Mouse (Mus musculus): ENCODE results near the gene Fut2. TPM values are rescaled to one million over a fixed set of nuclear protein-coding genes. Genes with fewer than 3 reads are reported as not detected.

Fut2 gene
- polyA plus RNA-seq, 1 experiment from 2014 or later: 0.10 TPM

GRCm38 (mm10) chr7:45704046-45704559, 37.9 kb upstream of the Fut2 start:
- Histone ChIP-seq H3K9ac (replicated peaks; ENCODE audit: low read depth, low read length) (peak overlapping the region; percentile 47), H3K9me3 (ENCODE audit: control insufficient read depth, low read length) (no peaks in the 10 kb centered on the region), H3K27me3 (replicated peaks; ENCODE audit: control insufficient read depth, insufficient read depth, low read length) (peaks cover 8% of the 10 kb centered on the region), H3K4me3 (replicated peaks; ENCODE audit: low read length) (peak overlapping the region; percentile 55), H3K4me2 (ENCODE audit: low read length) (peak overlapping the region; percentile 97), H3K4me1 (replicated peaks; ENCODE audit: control insufficient read depth, insufficient read depth, low read length) (peaks cover 74% of the 10 kb centered on the region), H3K36me3 (ENCODE audit: control insufficient read depth, insufficient read depth) (no peaks in the 10 kb centered on the region), H3K27ac (ENCODE audit: low read length) (peak overlapping the region; percentile 74)
- peak; percentile 39 for ATAC-seq
- under 1% methylated on average over 13 of the region's 13 CpGs for WGBS

- Histone ChIP-seq H3K27me3 (replicated peaks; ENCODE audit: control insufficient read depth, insufficient read depth, low read length) (peaks cover 11% of the 10 kb centered on the region), H3K36me3 (ENCODE audit: control insufficient read depth, insufficient read depth) (no peaks in the 10 kb centered on the region), H3K4me1 (replicated peaks; ENCODE audit: control insufficient read depth, insufficient read depth, low read length) (peaks cover 69% of the 10 kb centered on the region), H3K9me3 (ENCODE audit: control insufficient read depth, low read length) (no peaks in the 10 kb centered on the region), H3K4me2 (ENCODE audit: low read length) (peak overlapping the region; percentile 97), H3K27ac (ENCODE audit: low read length) (peak overlapping the region; percentile 74), H3K4me3 (replicated peaks; ENCODE audit: low read length) (peak overlapping the region; percentile 55), H3K9ac (replicated peaks; ENCODE audit: low read depth, low read length) (peak overlapping the region; percentile 47)
- no peak for ATAC-seq
- 33% methylated on average over 12 of the region's 12 CpGs for WGBS
These were observed 37.4 kb upstream of the Fut2 start for GRCm38 (mm10) chr7:45703521-45704033.

- Histone ChIP-seq H3K4me2 (ENCODE audit: low read length) (peak overlapping the region; percentile 97), H3K4me1 (replicated peaks; ENCODE audit: control insufficient read depth, insufficient read depth, low read length) (peaks cover 63% of the 10 kb centered on the region), H3K27me3 (replicated peaks; ENCODE audit: control insufficient read depth, insufficient read depth, low read length) (peaks cover 15% of the 10 kb centered on the region), H3K9me3 (ENCODE audit: control insufficient read depth, low read length) (no peaks in the 10 kb centered on the region), H3K9ac (replicated peaks; ENCODE audit: low read depth, low read length) (no peak overlapping the region; the same call in 1 of the 2 replicates), H3K36me3 (ENCODE audit: control insufficient read depth, insufficient read depth) (no peaks in the 10 kb centered on the region), H3K27ac (ENCODE audit: low read length) (no peak overlapping the region), H3K4me3 (replicated peaks; ENCODE audit: low read length) (no peak overlapping the region)
- ATAC-seq: no peak
- 89% methylated on average over 17 of the region's 17 CpGs for WGBS
These were observed 36.8 kb upstream of the Fut2 start for GRCm38 (mm10) chr7:45702809-45703520.

GRCm38 (mm10) chr7:45702316-45702715, 36.1 kb upstream of the Fut2 start:
- no peak overlapping the region for H3K9ac ChIP-seq (replicated peaks; ENCODE audit: low read depth, low read length)
- H3K4me3 ChIP-seq (replicated peaks; ENCODE audit: low read length): no peak overlapping the region
- no peak for ATAC-seq
- no peak overlapping the region for H3K27ac ChIP-seq (ENCODE audit: low read length)
- WGBS: 95% methylated on average over 11 of the region's 11 CpGs
- peaks cover 17% of the 10 kb centered on the region for H3K27me3 ChIP-seq (replicated peaks; ENCODE audit: control insufficient read depth, insufficient read depth, low read length)
- H3K4me2 ChIP-seq (ENCODE audit: low read length): no peak overlapping the region
- no peaks in the 10 kb centered on the region for H3K36me3 ChIP-seq (ENCODE audit: control insufficient read depth, insufficient read depth)
- no peaks in the 10 kb centered on the region for H3K9me3 ChIP-seq (ENCODE audit: control insufficient read depth, low read length)
- peaks cover 56% of the 10 kb centered on the region for H3K4me1 ChIP-seq (replicated peaks; ENCODE audit: control insufficient read depth, insufficient read depth, low read length)

- Histone ChIP-seq H3K36me3 (ENCODE audit: control insufficient read depth, insufficient read depth) (no peaks in the 10 kb centered on the region), H3K9me3 (ENCODE audit: control insufficient read depth, low read length) (no peaks in the 10 kb centered on the region), H3K9ac (replicated peaks; ENCODE audit: low read depth, low read length) (no peak overlapping the region), H3K27ac (ENCODE audit: low read length) (no peak overlapping the region), H3K4me2 (ENCODE audit: low read length) (peak overlapping the region; percentile 84), H3K4me3 (replicated peaks; ENCODE audit: low read length) (peak overlapping the region; percentile 55), H3K4me1 (replicated peaks; ENCODE audit: control insufficient read depth, insufficient read depth, low read length) (peaks cover 49% of the 10 kb centered on the region), H3K27me3 (replicated peaks; ENCODE audit: control insufficient read depth, insufficient read depth, low read length) (peaks cover 17% of the 10 kb centered on the region)
- ATAC-seq: no peak
- 85% methylated on average over 11 of the region's 11 CpGs for WGBS
These were observed 35.4 kb upstream of the Fut2 start for GRCm38 (mm10) chr7:45701607-45702006.

- H3K27ac ChIP-seq (ENCODE audit: low read length): peak overlapping the region; percentile 29
- peaks cover 44% of the 10 kb centered on the region for H3K4me1 ChIP-seq (replicated peaks; ENCODE audit: control insufficient read depth, insufficient read depth, low read length)
- H3K4me3 ChIP-seq (replicated peaks; ENCODE audit: low read length): peak overlapping the region; percentile 55
- peak overlapping the region; percentile 84 for H3K4me2 ChIP-seq (ENCODE audit: low read length)
- H3K9me3 ChIP-seq (ENCODE audit: control insufficient read depth, low read length): no peaks in the 10 kb centered on the region
- no peaks in the 10 kb centered on the region for H3K36me3 ChIP-seq (ENCODE audit: control insufficient read depth, insufficient read depth)
- peak overlapping the region; percentile 74 for H3K9ac ChIP-seq (replicated peaks; ENCODE audit: low read depth, low read length)
- ATAC-seq: no peak
- 29% methylated on average over 11 of the region's 11 CpGs for WGBS
- H3K27me3 ChIP-seq (replicated peaks; ENCODE audit: control insufficient read depth, insufficient read depth, low read length): peaks cover 17% of the 10 kb centered on the region
These were observed 34.9 kb upstream of the Fut2 start for GRCm38 (mm10) chr7:45701072-45701471.

GRCm38 (mm10) chr7:45700301-45701015, 34.3 kb upstream of the Fut2 start:
- peak overlapping the region; percentile 55 for H3K4me3 ChIP-seq (replicated peaks; ENCODE audit: low read length)
- peaks cover 38% of the 10 kb centered on the region for H3K4me1 ChIP-seq (replicated peaks; ENCODE audit: control insufficient read depth, insufficient read depth, low read length)
- under 1% methylated on average over 20 of the region's 20 CpGs for WGBS
- peak overlapping the region; percentile 72 for H3K27ac ChIP-seq (ENCODE audit: low read length)
- peaks cover 17% of the 10 kb centered on the region for H3K27me3 ChIP-seq (replicated peaks; ENCODE audit: control insufficient read depth, insufficient read depth, low read length)
- H3K36me3 ChIP-seq (ENCODE audit: control insufficient read depth, insufficient read depth): no peaks in the 10 kb centered on the region
- peak; percentile 30 for ATAC-seq
- peak overlapping the region; percentile 84 for H3K4me2 ChIP-seq (ENCODE audit: low read length)
- peak overlapping the region; percentile 74 for H3K9ac ChIP-seq (replicated peaks; ENCODE audit: low read depth, low read length)
- no peaks in the 10 kb centered on the region for H3K9me3 ChIP-seq (ENCODE audit: control insufficient read depth, low read length)

GRCm38 (mm10) chr7:45699523-45700141, 33.4 kb upstream of the Fut2 start, which contains the start of gene Car11:
TSS of gene Car11 (plus strand) at chr7:45699843.
- H3K9me3 ChIP-seq (ENCODE audit: control insufficient read depth, low read length): no peaks in the 10 kb centered on the region
- under 1% methylated on average over 36 of the region's 36 CpGs for WGBS
- H3K27me3 ChIP-seq (replicated peaks; ENCODE audit: control insufficient read depth, insufficient read depth, low read length): peaks cover 17% of the 10 kb centered on the region
- peak within 1 kb of the TSS; percentile 72 for H3K27ac ChIP-seq (ENCODE audit: low read length)
- no peaks in the 10 kb centered on the region for H3K36me3 ChIP-seq (ENCODE audit: control insufficient read depth, insufficient read depth)
- H3K4me3 ChIP-seq (replicated peaks; ENCODE audit: low read length): peak within 1 kb of the TSS; percentile 55
- H3K9ac ChIP-seq (replicated peaks; ENCODE audit: low read depth, low read length): peak within 1 kb of the TSS; percentile 74
- peaks cover 34% of the 10 kb centered on the region for H3K4me1 ChIP-seq (replicated peaks; ENCODE audit: control insufficient read depth, insufficient read depth, low read length)
- peak within 1 kb of the TSS; percentile 84 for H3K4me2 ChIP-seq (ENCODE audit: low read length)
- ATAC-seq: no peak; the same call in 1 of the 2 replicates

GRCm38 (mm10) chr7:45697894-45698293, 31.7 kb upstream of the Fut2 start:
- Histone ChIP-seq H3K27ac (ENCODE audit: low read length) (no peak overlapping the region), H3K27me3 (replicated peaks; ENCODE audit: control insufficient read depth, insufficient read depth, low read length) (peaks cover 17% of the 10 kb centered on the region), H3K9ac (replicated peaks; ENCODE audit: low read depth, low read length) (no peak overlapping the region), H3K9me3 (ENCODE audit: control insufficient read depth, low read length) (no peaks in the 10 kb centered on the region), H3K4me3 (replicated peaks; ENCODE audit: low read length) (no peak overlapping the region), H3K4me2 (ENCODE audit: low read length) (no peak overlapping the region), H3K36me3 (ENCODE audit: control insufficient read depth, insufficient read depth) (no peaks in the 10 kb centered on the region), H3K4me1 (replicated peaks; ENCODE audit: control insufficient read depth, insufficient read depth, low read length) (peaks cover 24% of the 10 kb centered on the region)
- WGBS: 85% methylated on average over 5 of the region's 7 CpGs
- ATAC-seq: no peak
